Mouse (Mus musculus) kidney, adult 2 months (tissue): Measurements from ENCODE around the gene Ctdnep1. TPM values are rescaled to one million over a fixed set of nuclear protein-coding genes. Genes with fewer than 3 reads are reported as not detected.

Source experiments
- DNase-seq: peaks from one replicate; pipeline ENCODE4 v3.0.0; 2021
- H3K27ac ChIP-seq: fragments of 200-500 bp; 2 replicates; pipeline ENCODE4 v1.5.1; 2012; ENCODE audit warnings: low read depth, low read length, control low read depth, inconsistent platforms; ENCODE audit not compliant: insufficient read depth
- H3K27me3 ChIP-seq: fragments of 200-500 bp; replicated peaks from 2 replicates; pipeline ENCODE4 v1.6.1; 2012; ENCODE audit warnings: mild to moderate bottlenecking, moderate library complexity, low read length, inconsistent platforms; ENCODE audit not compliant: control insufficient read depth, insufficient read depth
- H3K36me3 ChIP-seq: fragments of 200-500 bp; 2 replicates; pipeline ENCODE4 v1.6.1; 2012; ENCODE audit warnings: mild to moderate bottlenecking, moderate library complexity, low read length, inconsistent platforms; ENCODE audit not compliant: control insufficient read depth, insufficient read depth
- H3K4me1 ChIP-seq: fragments of 200-500 bp; 2 replicates; pipeline ENCODE4 v1.6.1; 2011; ENCODE audit warnings: low read length; ENCODE audit not compliant: control insufficient read depth, insufficient read depth
- H3K4me3 ChIP-seq: fragments of 200-500 bp; 2 replicates; pipeline ENCODE4 v1.5.1; 2011; ENCODE audit warnings: mild to moderate bottlenecking, low read depth, low read length, control low read depth; ENCODE audit not compliant: insufficient read depth
- CTCF ChIP-seq: fragments of 200-500 bp; conservative IDR thresholded peaks from 2 replicates; pipeline ENCODE4 v1.5.1; 2011; ENCODE audit warnings: low read depth, mild to moderate bottlenecking, control low read depth, low read length, moderate library complexity, mixed read lengths; ENCODE audit not compliant: insufficient read depth, insufficient read length
- POLR2A ChIP-seq: fragments of 200-500 bp; IDR thresholded peaks from one replicate; pipeline ENCODE4 v1.6.1; 2011; ENCODE audit warnings: low read depth, low read length, control low read depth
- WGBS: fragments of 180-500 bp; shearing (Covaris S2); methylation state at CpG from one replicate; pipeline ENCODE4 v1.1.7; 2018; 5-methylcytosine and 5-hydroxymethylcytosine counted together
- polyA plus RNA-seq: library from polyadenylated mRNA; depleted of rRNA; stranded (reverse); fragments of >200 nt; gene quantifications from 2 replicates; pipeline ENCODE4 v1.2.3, GENCODE M21; 2012; rRNA removed

Gene Ctdnep1
- 84.4 and 104 TPM in 2 replicates for polyA plus RNA-seq

DNA sequence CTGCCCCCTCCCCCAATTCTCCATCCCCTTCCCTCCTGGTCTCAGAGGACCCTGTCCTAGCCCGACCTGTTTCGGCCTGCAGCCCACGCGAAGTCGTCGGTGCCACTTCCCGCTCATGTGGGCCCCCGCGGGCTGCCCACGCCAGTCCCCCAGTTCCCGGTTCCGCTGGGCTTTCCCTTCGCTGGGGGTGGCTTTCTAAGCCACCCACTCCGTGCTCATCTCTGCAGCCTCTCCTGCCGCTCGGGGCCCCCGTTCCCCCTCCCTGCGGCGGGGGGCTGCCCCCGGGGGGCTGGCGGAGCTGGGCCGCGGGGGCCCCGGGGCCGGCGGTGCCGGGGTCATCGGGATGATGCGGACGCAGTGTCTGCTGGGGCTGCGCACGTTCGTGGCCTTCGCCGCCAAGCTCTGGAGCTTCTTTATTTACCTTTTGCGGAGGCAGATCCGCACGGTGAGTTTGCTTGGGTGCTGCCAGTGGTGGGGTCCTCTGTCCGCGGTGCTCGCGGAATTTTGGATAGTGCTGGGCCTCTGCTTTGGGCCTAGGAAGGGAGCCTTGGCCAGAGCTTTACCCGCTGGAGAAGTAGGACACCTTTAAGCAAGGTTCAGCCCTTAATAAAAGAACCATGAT lies at the start of gene Ctdnep1:
TSS of gene Ctdnep1 (plus strand) at position 16 of the 622 bp plus-strand sequence.
- Histone ChIP-seq H3K4me3 (peak within 1 kb of the TSS; percentile 80), H3K36me3 (peaks cover 2% of the 10 kb centered on the region), H3K27me3 (no peaks in the 10 kb centered on the region), H3K4me1 (peaks cover 9% of the 10 kb centered on the region; the same call in 1 of the 2 replicates), H3K27ac (peak within 1 kb of the TSS; percentile 89)
- under 1% methylated on average over 42 of the region's 43 CpGs for WGBS
- no peak for DNase-seq
- no peak for TF ChIP-seq CTCF
- no peak for TF ChIP-seq POLR2A

DNA sequence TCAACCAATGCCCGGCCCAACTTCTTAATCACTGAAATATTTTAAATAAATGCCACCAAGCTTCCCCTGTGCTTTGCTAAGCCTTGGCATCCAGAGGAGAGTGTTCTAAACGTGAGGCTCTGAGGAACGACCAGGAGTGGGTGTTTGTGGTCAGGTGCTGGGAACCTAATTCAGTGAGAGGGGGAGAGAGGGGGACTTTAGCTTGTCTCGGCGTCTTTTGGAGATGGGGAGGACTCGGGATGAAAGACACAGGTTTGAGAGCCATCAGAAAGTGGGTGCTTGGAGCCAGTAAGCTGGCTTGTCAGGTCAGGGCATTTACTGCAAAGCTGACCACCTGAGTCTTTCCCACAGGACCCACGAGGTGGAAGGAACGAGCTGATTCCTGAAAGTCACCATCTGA lies 49.2 kb upstream of the Ctdnep1 start:
- no peak overlapping the region for H3K4me3 ChIP-seq
- no peak overlapping the region for H3K27ac ChIP-seq
- peaks cover 5% of the 10 kb centered on the region for H3K4me1 ChIP-seq
- TF ChIP-seq POLR2A (no peak), CTCF (no peak)
- DNase-seq = no peak
- H3K27me3 ChIP-seq = 0 out of 2 replicates have a peak, but pooled peaks cover 1% of the 10 kb centered on the region
- no peaks in the 10 kb centered on the region for H3K36me3 ChIP-seq
- 73% methylated on average over 8 of the region's 8 CpGs for WGBS

DNA sequence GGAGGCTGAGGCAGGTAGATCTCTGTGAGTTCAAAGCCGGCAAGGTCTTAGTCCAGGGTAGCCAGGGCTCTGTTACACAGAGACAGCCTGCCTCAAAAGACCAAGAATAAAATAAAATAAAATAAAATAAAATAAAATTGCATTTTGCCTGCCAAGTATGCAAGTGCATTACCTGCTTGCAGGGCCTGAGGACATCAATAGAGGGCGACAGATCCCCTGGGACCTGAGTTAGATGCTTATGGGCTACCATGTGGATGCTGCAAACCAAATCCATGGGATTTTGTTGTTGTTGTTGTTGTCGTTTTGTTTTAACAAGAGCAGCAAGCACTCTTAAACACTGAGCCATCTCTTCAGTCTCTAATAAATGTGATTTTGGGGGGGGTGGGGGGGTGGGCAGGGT lies 48.7 kb upstream of the Ctdnep1 start:
- no peak overlapping the region for H3K27ac ChIP-seq
- TF ChIP-seq POLR2A (no peak), CTCF (peak; percentile 52)
- peaks cover 9% of the 10 kb centered on the region for H3K4me1 ChIP-seq
- 0 out of 2 replicates have a peak, but pooled peaks cover 1% of the 10 kb centered on the region for H3K27me3 ChIP-seq
- no peak overlapping the region for H3K4me3 ChIP-seq
- no peak for DNase-seq
- 43% methylated on average over 3 of the region's 3 CpGs for WGBS
- H3K36me3 ChIP-seq = no peaks in the 10 kb centered on the region

DNA sequence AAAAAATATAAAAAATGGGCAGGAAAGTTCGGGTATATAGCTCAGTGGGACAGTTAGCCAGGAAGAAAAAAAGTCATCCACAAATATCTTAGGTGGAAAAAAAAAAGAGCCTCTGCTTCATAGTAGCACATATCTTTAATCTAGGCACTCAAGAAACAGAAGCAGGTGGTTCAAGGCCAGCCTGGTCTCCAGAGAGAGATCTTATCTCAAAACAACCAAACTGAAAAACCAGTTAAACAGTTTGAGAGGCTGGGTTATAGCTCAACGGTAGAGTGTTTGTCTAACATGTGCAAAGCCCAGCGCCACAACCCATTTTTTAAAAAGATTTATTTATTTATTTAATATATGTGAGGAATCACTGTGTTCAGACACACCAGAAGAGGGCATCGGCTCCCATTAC lies 47.9 kb upstream of the Ctdnep1 start:
- Histone ChIP-seq H3K4me1 (peaks cover 9% of the 10 kb centered on the region), H3K4me3 (no peak overlapping the region), H3K27me3 (0 out of 2 replicates have a peak, but pooled peaks cover 1% of the 10 kb centered on the region), H3K36me3 (no peaks in the 10 kb centered on the region), H3K27ac (no peak overlapping the region)
- no peak for DNase-seq
- no peak for TF ChIP-seq CTCF
- no peak for TF ChIP-seq POLR2A
- WGBS = 78% methylated on average over 4 of the region's 4 CpGs

DNA sequence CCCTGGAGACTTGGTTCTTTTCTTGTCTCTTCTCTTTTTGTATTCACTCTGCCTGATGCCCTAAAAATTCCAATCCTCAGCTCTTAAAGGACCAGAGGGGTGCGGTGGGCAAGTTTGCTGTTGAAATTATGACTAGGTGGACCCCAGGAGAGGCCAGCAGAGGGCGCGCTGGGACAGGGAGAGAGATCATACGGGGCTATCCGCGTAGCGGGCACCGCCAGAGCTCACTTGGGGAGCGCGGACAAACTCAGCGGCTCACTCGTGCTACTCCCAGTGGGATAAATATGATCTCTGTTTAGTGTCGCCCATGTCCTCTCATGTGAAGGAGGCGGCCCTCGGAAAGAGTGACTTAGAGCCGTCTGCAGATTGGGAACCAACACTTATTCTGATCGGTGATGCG lies 46.8 kb upstream of the Ctdnep1 start:
- H3K4me3 ChIP-seq = no peak overlapping the region
- H3K27ac ChIP-seq = no peak overlapping the region

DNA sequence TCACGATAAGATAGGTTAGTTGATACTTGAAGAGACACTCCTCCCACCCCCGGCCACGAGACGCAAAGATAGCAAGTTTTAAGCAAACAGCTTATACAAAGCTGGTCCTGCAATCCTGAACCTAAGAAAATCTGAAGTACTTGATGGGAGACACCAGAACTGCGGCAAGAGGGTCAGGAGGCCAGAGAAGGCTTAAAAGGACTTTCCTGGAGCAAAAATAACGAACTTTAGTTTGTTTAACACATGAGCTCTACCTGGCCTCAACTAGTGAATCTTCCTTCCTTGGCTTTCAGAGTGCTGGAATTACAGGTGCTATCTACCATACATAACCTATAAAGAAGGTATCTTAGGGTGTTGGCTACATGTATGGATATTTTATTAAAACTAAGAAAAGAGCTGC lies 46.3 kb upstream of the Ctdnep1 start:
- TF ChIP-seq CTCF = no peak
- no peak for TF ChIP-seq POLR2A
- Histone ChIP-seq H3K27ac (no peak overlapping the region), H3K27me3 (0 out of 2 replicates have a peak, but pooled peaks cover 1% of the 10 kb centered on the region), H3K36me3 (no peaks in the 10 kb centered on the region), H3K4me1 (peaks cover 9% of the 10 kb centered on the region), H3K4me3 (no peak overlapping the region)
- no peak for DNase-seq
- WGBS = 23% methylated on average over 6 of the region's 6 CpGs

More for the DNA sequence above, 46.8 kb upstream of the Ctdnep1 start:
- 2% methylated on average over 18 of the region's 18 CpGs for WGBS
- TF ChIP-seq POLR2A (no peak), CTCF (peak; percentile 85)
- Histone ChIP-seq H3K27me3 (0 out of 2 replicates have a peak, but pooled peaks cover 1% of the 10 kb centered on the region), H3K36me3 (no peaks in the 10 kb centered on the region), H3K4me1 (peaks cover 9% of the 10 kb centered on the region)
- DNase-seq = peak; percentile 90

DNA sequence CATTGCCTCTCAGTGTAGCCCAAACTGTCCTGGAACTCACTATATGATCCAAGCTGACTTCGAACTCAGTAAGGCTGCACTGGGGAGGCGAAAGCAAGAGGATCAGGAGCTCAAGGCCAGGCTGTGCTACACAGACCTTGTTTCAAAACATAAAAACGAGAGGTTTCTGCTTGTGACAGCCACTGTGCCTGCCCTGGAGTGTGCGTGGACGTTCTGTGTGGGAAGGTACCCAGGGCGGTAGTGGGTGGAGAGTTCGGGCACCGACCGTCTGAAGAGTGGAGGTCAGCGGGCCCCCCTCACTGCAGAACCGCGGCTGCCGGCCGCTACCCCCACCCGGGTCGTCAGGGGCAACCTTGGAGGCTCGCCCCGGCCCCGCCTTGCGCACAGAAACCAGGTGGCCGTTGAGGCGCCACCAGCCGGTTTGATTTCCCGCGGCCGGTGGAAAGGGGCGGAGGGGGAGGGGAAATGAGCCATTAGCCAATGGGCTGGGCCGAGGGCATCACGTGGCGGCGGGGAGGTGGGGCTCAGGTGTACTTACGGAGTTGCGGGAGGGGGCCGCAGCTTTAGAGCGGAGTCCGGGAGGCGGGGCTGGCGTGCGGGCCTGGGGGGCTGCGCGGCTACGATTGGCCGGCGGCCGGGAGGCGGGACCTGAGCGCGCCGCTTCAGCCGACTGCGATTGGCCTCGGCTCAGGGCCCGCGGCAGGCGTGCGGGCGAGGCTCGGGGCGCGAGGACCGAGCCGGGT lies 45.6 kb upstream of the Ctdnep1 start, which contains the start of gene Ybx2:
TSS of gene Ybx2 (plus strand) at position 660 of the 743 bp plus-strand sequence.
- peak within 1 kb of the TSS; percentile 68 for H3K27ac ChIP-seq
- DNase-seq = peak; percentile 94
- WGBS = 3% methylated on average over 62 of the region's 62 CpGs
- peak within 1 kb of the TSS; percentile 13 for H3K4me3 ChIP-seq
- TF ChIP-seq CTCF = no peak
- TF ChIP-seq POLR2A = no peak
- H3K36me3 ChIP-seq = no peaks in the 10 kb centered on the region
- peaks cover 9% of the 10 kb centered on the region for H3K4me1 ChIP-seq
- H3K27me3 ChIP-seq = 0 out of 2 replicates have a peak, but pooled peaks cover 1% of the 10 kb centered on the region
